Mouse (Mus musculus): ENCODE measurements around the gene Gpr176. TPM values are rescaled to one million over a fixed set of nuclear protein-coding genes. Genes with fewer than 3 reads are reported as not detected.

Gene Gpr176
- polyA plus RNA-seq, 1 experiment, result 2.4 TPM

- TF ChIP-seq POLR2A (IDR thresholded peaks at IDR 0.05; ENCODE audit: borderline replicate concordance, low read depth, low read length), result no peak
- TF ChIP-seq CTCF (IDR thresholded peaks at IDR 0.05; ENCODE audit: low read depth, low read length), result no peak
- Histone ChIP-seq H3K27ac (ENCODE audit: insufficient read depth, low read depth, low read length) (no peak overlapping the region), H3K4me3 (ENCODE audit: insufficient read depth, low read length) (no peak overlapping the region), H3K4me1 (ENCODE audit: control insufficient read depth, insufficient read depth, low read length) (peaks cover 16% of the 10 kb centered on the region)
Observed at GRCm38 (mm10) chr2:118288326-118289065, 84.7 kb downstream of the Gpr176 start.

GRCm38 (mm10) chr2:118287678-118288077 is 85.5 kb downstream of the Gpr176 start:
- Histone ChIP-seq H3K27ac (ENCODE audit: insufficient read depth, low read depth, low read length) (no peak overlapping the region), H3K4me3 (ENCODE audit: insufficient read depth, low read length) (no peak overlapping the region), H3K4me1 (ENCODE audit: control insufficient read depth, insufficient read depth, low read length) (peaks cover 16% of the 10 kb centered on the region)
- TF ChIP-seq POLR2A (IDR thresholded peaks at IDR 0.05; ENCODE audit: borderline replicate concordance, low read depth, low read length) (no peak), CTCF (IDR thresholded peaks at IDR 0.05; ENCODE audit: low read depth, low read length) (no peak)

DNA sequence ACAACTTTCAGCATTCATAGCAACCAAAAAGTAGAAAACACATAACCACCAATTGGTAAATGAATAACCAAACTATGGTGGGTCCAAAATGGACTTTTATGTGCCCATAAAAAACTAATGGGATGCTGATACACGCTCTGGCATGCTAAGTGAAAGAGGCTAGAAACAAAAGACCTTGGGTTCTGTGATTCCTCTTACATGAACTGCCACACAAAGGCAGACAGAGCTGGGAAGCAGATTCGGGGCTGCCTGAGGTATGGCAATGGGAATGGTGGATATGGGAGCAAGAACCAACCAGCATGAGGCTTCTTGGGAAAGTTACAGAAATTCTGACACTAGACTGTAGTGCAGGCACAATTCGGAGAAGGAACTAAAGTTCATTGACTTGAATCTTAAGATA is 90.8 kb downstream of the Gpr176 start:
- Histone ChIP-seq H3K27ac (ENCODE audit: insufficient read depth, low read depth, low read length) (no peak overlapping the region), H3K4me1 (ENCODE audit: control insufficient read depth, insufficient read depth, low read length) (peaks cover 7% of the 10 kb centered on the region), H3K4me3 (ENCODE audit: insufficient read depth, low read length) (no peak overlapping the region)
- no peak for TF ChIP-seq POLR2A (IDR thresholded peaks at IDR 0.05; ENCODE audit: borderline replicate concordance, low read depth, low read length)
- no peak for TF ChIP-seq CTCF (IDR thresholded peaks at IDR 0.05; ENCODE audit: low read depth, low read length)

GRCm38 (mm10) chr2:118278249-118278648 is 95.0 kb downstream of the Gpr176 start:
- no peak overlapping the region for H3K4me3 ChIP-seq (ENCODE audit: insufficient read depth, low read length)
- no peak overlapping the region for H3K27ac ChIP-seq (ENCODE audit: insufficient read depth, low read depth, low read length)
- TF ChIP-seq CTCF (IDR thresholded peaks at IDR 0.05; ENCODE audit: low read depth, low read length), result no peak
- no peak for TF ChIP-seq POLR2A (IDR thresholded peaks at IDR 0.05; ENCODE audit: borderline replicate concordance, low read depth, low read length)
- H3K4me1 ChIP-seq (ENCODE audit: control insufficient read depth, insufficient read depth, low read length), result no peaks in the 10 kb centered on the region

DNA sequence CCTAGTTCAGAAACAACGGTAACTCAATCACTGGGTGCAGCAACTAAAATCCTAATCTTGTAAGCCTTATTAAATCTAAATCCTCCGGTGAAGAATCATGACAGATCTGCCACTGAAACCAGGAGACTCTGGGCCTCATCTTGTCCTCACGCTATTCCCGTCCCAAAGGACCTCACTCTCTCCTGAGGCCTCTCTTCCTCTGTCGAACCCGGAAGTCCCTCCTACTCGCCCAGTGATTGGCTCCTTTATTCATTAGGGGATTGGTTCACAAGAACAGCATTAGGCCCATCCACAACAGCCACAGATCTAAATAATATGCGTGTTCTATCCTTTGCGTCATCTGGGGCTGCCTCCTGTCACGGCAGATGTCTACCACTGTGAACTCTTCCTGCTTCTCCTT is 101.6 kb downstream of the Gpr176 start:
- TF ChIP-seq CTCF (IDR thresholded peaks at IDR 0.05; ENCODE audit: low read depth, low read length) (no peak), POLR2A (IDR thresholded peaks at IDR 0.05; ENCODE audit: borderline replicate concordance, low read depth, low read length) (no peak)
- H3K4me3 ChIP-seq (ENCODE audit: insufficient read depth, low read length), result no peak overlapping the region

DNA sequence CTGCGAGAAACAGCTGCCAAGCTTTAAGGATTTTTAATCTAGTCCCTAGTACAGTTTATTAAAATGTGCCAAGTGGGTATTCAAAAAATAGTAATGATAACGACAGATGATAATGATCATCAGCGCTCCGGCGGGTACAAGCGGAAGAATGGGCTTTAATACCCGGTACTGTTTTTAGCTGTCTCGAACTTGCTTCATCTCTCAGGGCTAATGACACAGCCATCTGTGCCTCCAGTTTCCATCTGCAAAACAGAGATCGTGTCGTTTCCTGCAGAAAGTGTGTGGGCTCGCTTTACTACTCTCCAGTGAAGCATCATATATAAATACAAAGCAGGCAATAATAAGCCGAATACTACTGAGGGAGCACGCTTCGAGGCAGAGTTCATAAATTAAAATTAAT is 103.0 kb downstream of the Gpr176 start:
- Histone ChIP-seq H3K27ac (ENCODE audit: insufficient read depth, low read depth, low read length) (no peak overlapping the region), H3K4me1 (ENCODE audit: control insufficient read depth, insufficient read depth, low read length) (peaks cover 7% of the 10 kb centered on the region), H3K4me3 (ENCODE audit: insufficient read depth, low read length) (no peak overlapping the region)
- no peak for TF ChIP-seq CTCF (IDR thresholded peaks at IDR 0.05; ENCODE audit: low read depth, low read length)
- TF ChIP-seq POLR2A (IDR thresholded peaks at IDR 0.05; ENCODE audit: borderline replicate concordance, low read depth, low read length), result no peak

More for the DNA sequence above, 101.6 kb downstream of the Gpr176 start:
- Histone ChIP-seq H3K27ac (ENCODE audit: insufficient read depth, low read depth, low read length) (no peak overlapping the region), H3K4me1 (ENCODE audit: control insufficient read depth, insufficient read depth, low read length) (peaks cover 7% of the 10 kb centered on the region)

DNA sequence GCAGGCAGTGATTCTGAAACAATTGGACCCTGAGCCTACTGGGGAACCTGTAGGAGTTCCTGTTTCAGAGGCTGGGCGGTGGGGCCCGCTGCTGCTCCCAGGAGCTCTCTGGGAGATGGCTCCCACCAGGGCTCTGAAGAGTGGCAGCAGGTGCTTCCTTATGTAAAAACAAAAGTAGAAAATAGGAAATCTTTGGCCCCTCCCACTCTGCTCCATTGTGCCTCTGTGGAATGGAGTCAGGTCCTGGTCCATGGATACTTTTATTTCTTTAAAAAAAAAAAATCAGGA is 109.4 kb downstream of the Gpr176 start:
- Histone ChIP-seq H3K4me1 (ENCODE audit: control insufficient read depth, insufficient read depth, low read length) (peaks cover 25% of the 10 kb centered on the region), H3K27ac (ENCODE audit: insufficient read depth, low read depth, low read length) (peak overlapping the region; percentile 96), H3K4me3 (ENCODE audit: insufficient read depth, low read length) (peak overlapping the region; percentile 26)
- TF ChIP-seq CTCF (IDR thresholded peaks at IDR 0.05; ENCODE audit: low read depth, low read length) (no peak), POLR2A (IDR thresholded peaks at IDR 0.05; ENCODE audit: borderline replicate concordance, low read depth, low read length) (no peak)

GRCm38 (mm10) chr2:118263151-118263913 is 109.9 kb downstream of the Gpr176 start:
- H3K4me1 ChIP-seq (ENCODE audit: control insufficient read depth, insufficient read depth, low read length), result peaks cover 22% of the 10 kb centered on the region
- TF ChIP-seq POLR2A (IDR thresholded peaks at IDR 0.05; ENCODE audit: borderline replicate concordance, low read depth, low read length), result no peak
- no peak for TF ChIP-seq CTCF (IDR thresholded peaks at IDR 0.05; ENCODE audit: low read depth, low read length)
- peak overlapping the region; percentile 26 for H3K4me3 ChIP-seq (ENCODE audit: insufficient read depth, low read length)
- peak overlapping the region; percentile 96 for H3K27ac ChIP-seq (ENCODE audit: insufficient read depth, low read depth, low read length)

DNA sequence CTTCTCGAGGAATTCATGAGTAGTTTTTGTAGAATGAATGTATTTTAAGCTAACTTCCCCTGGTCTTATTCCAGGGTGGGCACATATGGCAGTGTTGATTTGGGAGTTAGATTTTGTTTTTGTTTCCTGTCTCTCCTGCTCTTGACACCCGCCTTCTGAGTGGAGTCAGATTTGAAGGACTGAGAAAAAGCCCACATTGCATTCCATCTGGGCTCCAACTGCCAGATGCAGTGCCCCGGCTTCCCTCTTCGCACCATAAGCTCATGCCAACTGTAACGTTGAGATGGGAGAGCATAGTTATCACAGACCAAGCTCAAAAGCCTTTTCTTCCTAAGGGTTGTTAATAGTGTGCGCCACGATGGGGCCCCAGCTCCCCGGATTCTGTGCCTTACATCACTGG is 110.5 kb downstream of the Gpr176 start:
- H3K27ac ChIP-seq (ENCODE audit: insufficient read depth, low read depth, low read length), result peak overlapping the region; percentile 66
- TF ChIP-seq CTCF (IDR thresholded peaks at IDR 0.05; ENCODE audit: low read depth, low read length), result no peak
- no peak for TF ChIP-seq POLR2A (IDR thresholded peaks at IDR 0.05; ENCODE audit: borderline replicate concordance, low read depth, low read length)
- no peak overlapping the region for H3K4me3 ChIP-seq (ENCODE audit: insufficient read depth, low read length)
- peaks cover 22% of the 10 kb centered on the region for H3K4me1 ChIP-seq (ENCODE audit: control insufficient read depth, insufficient read depth, low read length)

- Histone ChIP-seq H3K27ac (ENCODE audit: insufficient read depth, low read depth, low read length) (peak overlapping the region; percentile 68), H3K4me1 (ENCODE audit: control insufficient read depth, insufficient read depth, low read length) (peaks cover 28% of the 10 kb centered on the region), H3K4me3 (ENCODE audit: insufficient read depth, low read length) (peak overlapping the region; percentile 41)
- TF ChIP-seq POLR2A (IDR thresholded peaks at IDR 0.05; ENCODE audit: borderline replicate concordance, low read depth, low read length) (no peak), CTCF (IDR thresholded peaks at IDR 0.05; ENCODE audit: low read depth, low read length) (no peak)
Observed at GRCm38 (mm10) chr2:118259746-118260145, 113.5 kb downstream of the Gpr176 start.
